Mouse (Mus musculus) hindbrain, embryonic 14.5 days (tissue): Measurements from ENCODE around the gene Lemd1. TPM values are rescaled to one million over a fixed set of nuclear protein-coding genes. Genes with fewer than 3 reads are reported as not detected.

Source experiments
- microRNA counts: library from miRNA; unstranded; fragments of <30 nt; microRNA quantifications from one replicate; lab custom pipeline; 2016
- microRNA-seq: library from miRNA; unstranded; fragments of <30 nt; microRNA quantifications from one replicate; pipeline ENCODE4, GENCODE M21; 2016
- polyA plus RNA-seq: library from polyadenylated mRNA; unstranded; fragments of >200 nt; fragmentation: Nextera tagmentation; extraction: Ambion mirVana; gene quantifications from 2 replicates; pipeline ENCODE4 v1.2.1, GENCODE M21; 2014

Gene Lemd1
- polyA plus RNA-seq, 1 experiment from 2014 or later, result 22.1 TPM

MicroRNA genes within 50 kb of the gene (microRNA counts, 519-probe panel; counts per million panel counts)
- 5,135 counts per million, percentile 58 among the panel's probes with 10 or more counts for microRNA mmu-miR-135b (lab: Ali Mortazavi, UCI)

Small RNAs within 50 kb of the gene (microRNA-seq; reads per million reads assigned to microRNA genes)
- gene Mir135b, result 10,792 reads per million, percentile 96 among the genes with 10 or more reads in this experiment

Other genes with a start within 250 kb of the Lemd1 start
- 0.82 and 1.6 TPM in 2 replicates for gene Slc45a3, start 228.5 kb upstream of the Lemd1 start, polyA plus RNA-seq
- 13.1 and 14.1 TPM in 2 replicates for gene Elk4, start 183.8 kb upstream of the Lemd1 start, polyA plus RNA-seq
- 9.7 and 10.4 TPM in 2 replicates for gene Mfsd4a, start 123.4 kb upstream of the Lemd1 start, polyA plus RNA-seq
- gene Cdk18, start 51.7 kb upstream of the Lemd1 start, polyA plus RNA-seq, result 0.37 and 0.63 TPM in 2 replicates
- 3.6 and 3.8 TPM in 2 replicates for gene AC124108.1, start within 50 bp of the Lemd1 start, polyA plus RNA-seq
- gene Gm10188, start 38.3 kb downstream of the Lemd1 start, polyA plus RNA-seq, result 0.39 and 0.47 TPM in 2 replicates
- gene Klhdc8a, start 107.2 kb downstream of the Lemd1 start, polyA plus RNA-seq, result 8.5 and 10.4 TPM in 2 replicates
- gene Nuak2, start 124.7 kb downstream of the Lemd1 start, polyA plus RNA-seq, result 10.7 and 14.0 TPM in 2 replicates
- 31.0 and 33.9 TPM in 2 replicates for gene Tmcc2, start 199.8 kb downstream of the Lemd1 start, polyA plus RNA-seq
- 10.0 and 10.4 TPM in 2 replicates for gene Dstyk, start 226.1 kb downstream of the Lemd1 start, polyA plus RNA-seq